Mouse (Mus musculus) T-cell, adult 2 months (primary cell): Measurements from ENCODE around the gene Commd8.

Source experiments
- DNase-seq: peaks from one replicate; pipeline ENCODE4 v3.0.0; 2022; ENCODE audit warnings: low spot score

Gene Commd8

GRCm38 (mm10) chr5:72167594-72168284 is at the start of gene Commd8:
Gene Commd8 (minus strand): TSS chr5:72168189.
- DNase-seq = peak; percentile 90

DNA sequence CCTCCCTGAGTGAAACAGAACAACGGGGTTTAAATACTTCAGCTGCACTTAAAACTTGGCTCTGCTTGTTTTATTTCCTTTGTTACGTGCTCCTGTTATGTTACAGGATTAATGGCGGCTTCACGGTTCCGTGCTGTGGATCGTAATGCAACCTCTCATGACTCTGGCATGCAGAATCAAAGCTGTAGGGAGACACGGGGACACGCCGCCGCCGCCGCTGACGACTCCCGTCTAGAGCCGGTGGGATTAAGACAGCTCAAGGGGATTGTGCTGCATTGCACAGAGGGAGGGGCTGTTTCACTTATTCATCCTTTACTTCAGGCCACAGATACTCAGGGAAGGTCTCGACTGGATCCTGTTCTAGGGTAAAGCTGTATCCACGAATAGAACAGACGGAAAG is 43.8 kb upstream of the Commd8 start:
- no peak for DNase-seq

DNA sequence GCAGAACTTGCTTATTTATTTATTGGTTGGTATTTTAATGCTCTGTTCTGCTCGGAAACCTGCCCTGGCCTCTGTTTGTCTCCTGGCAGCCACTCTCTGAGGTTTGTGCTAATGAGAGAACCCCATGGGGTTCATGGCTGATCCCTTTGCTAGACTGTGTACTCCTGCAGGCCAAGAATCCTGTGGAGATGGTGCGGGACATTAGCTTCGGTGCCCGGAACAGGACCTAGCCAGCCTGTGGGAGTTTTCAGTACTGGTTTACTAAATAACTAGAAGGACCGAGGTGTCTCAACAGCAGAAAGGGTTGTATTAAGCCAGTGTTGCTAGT is 42.8 kb upstream of the Commd8 start:
- no peak for DNase-seq

DNA sequence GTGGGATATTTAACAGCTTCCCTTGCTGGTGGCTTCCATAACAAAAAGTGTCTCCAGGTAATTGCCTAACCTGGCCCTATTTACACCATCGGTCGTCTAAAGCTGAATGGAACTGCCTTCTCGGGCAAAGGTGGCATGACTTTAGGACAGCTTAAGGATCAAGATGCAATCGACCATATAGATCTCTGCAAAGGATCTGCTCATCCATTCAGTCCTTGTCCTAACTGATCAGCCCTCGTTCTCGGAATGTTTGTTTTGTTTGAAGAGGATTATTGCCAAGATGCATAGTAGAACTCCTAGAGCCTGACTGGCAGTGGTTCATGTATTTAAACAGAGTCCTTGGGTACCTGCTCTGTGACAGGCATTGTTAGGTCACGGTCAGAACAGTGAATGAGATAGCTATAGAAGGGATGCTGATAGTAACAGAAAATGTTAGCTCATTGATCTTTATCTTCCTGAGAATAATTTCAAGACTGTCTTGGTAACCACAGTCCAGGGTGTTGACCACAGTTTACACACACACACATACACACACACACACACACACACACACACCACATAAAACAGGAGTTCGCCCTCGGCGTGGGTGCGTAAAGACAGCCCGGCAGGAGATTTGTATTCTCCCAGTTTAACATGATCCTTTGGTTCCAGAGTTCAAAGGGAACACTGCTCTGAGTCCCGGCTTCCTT is 42.3 kb upstream of the Commd8 start:
- no peak for DNase-seq

DNA sequence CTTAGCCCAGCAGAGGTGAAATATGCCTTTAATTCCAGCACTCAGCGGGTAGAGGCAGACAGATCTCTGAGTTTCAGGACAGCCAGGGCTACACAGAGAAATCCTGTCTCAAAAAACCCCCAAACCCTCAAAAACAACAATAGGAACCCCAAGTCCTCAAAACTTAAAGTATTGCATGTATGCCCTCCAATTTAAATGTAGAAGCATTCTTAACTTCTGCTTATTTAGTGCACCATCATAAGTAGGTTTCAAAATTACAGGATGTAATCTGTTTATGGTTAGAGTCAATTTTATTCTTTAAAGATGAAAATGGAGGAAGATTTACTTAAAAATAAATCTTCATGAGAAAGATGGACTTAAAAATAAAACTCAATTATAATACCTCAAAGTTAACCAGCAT is 40.5 kb upstream of the Commd8 start:
- DNase-seq = no peak

DNA sequence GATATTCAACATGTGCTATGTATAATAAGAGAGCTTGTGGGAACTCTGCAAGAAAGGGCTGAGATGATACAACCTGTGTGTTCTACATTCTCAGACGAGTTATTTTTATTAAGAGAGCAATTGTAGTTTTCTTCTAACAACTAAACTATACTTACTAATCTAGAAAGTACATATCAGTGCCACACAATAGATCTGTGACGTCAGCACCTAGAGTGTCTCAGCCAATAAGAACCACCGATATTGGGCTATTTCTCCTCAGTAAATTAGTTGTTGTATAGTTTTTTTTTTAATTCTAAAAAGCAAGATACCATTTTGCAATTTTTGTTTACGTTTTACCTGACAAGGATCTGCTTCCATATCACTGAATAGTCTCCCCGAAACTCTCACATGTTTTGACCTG is 37.3 kb upstream of the Commd8 start:
- DNase-seq = no peak

DNA sequence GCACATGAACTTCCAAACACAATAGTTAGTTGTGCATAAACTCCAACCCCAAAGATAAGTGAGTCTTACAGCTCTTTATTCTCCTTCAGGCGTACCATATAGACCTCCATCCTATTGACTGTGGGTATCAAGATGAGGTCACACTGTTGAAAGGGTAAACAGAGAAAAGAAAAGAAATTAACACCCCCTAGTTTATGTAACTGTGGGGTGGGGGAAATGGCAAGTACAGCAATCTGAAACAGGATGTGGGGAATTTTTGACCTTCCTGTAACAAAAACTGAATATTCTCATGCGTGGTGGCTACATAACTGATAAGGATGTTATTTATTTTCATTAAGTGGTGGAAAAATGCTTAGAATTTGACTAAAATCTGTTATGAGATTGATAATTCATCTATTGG is 36.5 kb upstream of the Commd8 start:
- DNase-seq = peak; percentile 38

DNA sequence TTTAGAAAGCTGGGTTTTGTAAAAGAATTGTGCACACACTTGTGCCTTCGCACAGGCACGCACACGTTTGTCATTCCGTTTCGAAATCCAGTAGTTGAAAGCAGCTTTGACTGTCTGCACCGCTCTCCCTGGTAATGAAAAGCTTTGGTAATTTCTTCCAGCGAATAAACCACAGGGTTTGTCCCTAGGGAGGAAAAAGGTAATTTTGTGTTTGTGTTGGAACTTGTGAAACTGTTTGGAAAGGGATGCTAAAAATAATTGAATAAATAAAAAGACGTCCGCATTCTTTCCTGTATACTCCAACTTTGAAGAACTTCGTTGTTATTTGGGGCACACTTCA is 35.7 kb upstream of the Commd8 start:
- DNase-seq = no peak

DNA sequence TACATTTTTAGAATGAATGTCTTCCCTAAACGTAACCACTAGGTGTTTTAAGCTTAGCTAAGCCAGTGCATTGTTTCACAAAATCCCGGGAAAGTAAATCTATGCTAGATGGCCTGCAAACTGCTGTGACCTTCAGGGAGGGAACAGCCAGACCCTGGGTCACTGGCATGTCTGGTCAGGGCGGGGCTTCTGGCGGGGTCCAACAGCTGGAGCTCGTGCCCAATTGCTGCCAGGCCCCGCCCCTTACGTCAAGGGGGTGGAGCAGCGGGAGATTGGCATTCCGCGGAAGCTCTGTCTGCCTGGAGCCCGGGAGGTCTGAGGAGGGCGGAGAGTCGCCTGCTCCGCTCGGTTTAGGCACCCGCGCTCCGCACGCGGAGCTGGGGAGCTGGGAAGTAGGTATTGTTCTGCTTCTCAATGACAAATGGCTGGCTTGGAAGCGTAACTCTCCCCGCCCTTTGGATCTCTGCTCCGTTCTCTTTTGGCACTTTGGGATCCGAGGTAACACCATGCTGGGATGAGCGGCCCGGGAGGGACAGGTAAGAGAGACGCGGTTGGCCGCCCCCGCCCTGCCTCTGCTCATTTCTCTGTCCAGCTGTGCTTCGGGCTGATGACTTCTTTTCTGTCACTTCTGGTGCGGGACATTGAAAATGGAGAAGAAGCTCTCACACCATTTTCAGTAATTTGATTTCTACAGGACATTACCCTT is 35.2 kb upstream of the Commd8 start:
- DNase-seq = peak; percentile 87

GRCm38 (mm10) chr5:72202016-72202415 is 34.0 kb upstream of the Commd8 start:
- peak; percentile 68 for DNase-seq

GRCm38 (mm10) chr5:72201600-72201999 is 33.6 kb upstream of the Commd8 start:
- DNase-seq = no peak

DNA sequence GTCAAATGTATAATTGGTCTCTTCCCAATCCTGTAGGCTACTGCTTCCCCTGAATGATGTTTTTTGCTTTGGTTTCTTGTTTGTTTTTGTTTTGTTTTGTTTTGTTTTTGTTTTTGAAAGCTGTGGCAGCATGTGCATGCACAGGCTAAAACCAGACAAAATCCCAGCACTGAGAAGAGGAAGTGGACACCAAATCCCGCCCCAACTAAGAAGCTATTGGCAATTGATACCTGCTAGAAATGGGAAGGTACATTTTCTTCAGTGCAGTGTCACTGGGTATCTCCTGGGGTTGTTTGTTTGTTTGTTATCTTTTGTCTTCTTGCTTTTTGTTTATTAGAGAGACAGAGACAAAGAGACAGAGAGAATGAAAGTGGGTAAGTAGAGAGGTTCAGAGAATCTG is 27.5 kb upstream of the Commd8 start:
- no peak for DNase-seq

GRCm38 (mm10) chr5:72191932-72192331 is 23.9 kb upstream of the Commd8 start:
- no peak for DNase-seq

DNA sequence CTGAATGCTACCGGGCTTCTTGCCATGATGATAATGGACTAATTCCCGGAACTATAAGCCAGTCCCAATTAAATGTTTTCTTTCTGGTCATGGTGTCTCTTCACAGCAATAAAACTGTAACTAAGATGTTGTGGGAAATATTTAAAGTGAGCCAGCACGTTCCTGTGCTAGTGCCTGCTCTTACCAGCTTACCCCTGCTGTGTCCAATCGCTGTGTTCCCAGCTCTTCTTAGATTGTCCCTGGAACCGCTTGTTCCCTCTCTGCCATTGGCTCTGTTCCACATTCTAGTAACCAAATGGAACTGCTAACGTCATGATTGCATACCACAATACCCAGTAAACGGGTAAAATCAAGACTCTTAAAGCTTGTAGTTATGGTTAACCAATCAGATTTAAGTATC is 23.2 kb upstream of the Commd8 start:
- no peak for DNase-seq

- no peak for DNase-seq
These were observed 16.6 kb upstream of the Commd8 start for GRCm38 (mm10) chr5:72184437-72185100.

- no peak for DNase-seq
These were observed 15.9 kb upstream of the Commd8 start for GRCm38 (mm10) chr5:72183929-72184328.

DNA sequence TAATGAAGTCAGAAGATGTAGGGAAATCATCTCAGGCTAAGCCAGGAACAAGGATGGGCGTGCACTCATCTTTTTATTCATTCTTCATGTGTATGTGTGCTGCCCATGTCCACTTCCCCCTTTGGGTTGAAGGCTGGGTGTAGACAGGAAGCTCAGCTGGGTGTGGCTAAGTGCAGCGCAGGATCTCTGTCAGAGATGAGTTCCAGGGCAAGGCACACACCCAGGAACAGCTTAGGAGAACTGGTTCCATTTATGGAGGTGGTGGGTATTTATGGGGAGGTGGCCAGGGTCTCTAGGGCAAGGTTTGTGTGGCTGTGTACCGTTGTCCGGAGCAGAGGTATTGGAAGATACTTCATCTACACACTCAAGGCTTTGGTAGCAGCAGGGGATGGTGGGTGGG is 14.8 kb upstream of the Commd8 start:
- peak; percentile 52 for DNase-seq

GRCm38 (mm10) chr5:72181194-72181593 is 13.2 kb upstream of the Commd8 start:
- no peak for DNase-seq

GRCm38 (mm10) chr5:72175530-72175929 is 7.5 kb upstream of the Commd8 start:
- DNase-seq = no peak

DNA sequence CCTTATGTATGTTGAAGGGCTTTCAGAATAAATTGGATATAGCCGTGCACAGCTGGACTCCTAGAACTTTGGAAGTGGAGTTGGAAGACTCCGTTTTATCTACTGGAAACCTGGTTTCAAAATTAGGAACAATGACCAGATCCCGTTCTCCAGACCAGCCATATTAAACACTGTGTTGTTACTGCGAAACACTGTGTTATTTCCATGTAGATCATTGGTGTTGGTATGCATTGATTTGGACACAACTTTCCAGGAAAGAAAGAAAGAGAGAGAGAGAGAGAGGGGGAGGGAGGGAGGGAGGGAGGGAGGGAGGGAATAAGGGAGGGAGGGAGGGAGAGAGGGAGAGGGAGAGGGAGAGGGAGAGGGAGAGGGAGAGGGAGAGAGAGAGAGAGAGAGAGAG is 7.1 kb upstream of the Commd8 start:
- no peak for DNase-seq

- DNase-seq = no peak
These were observed 5.5 kb upstream of the Commd8 start for GRCm38 (mm10) chr5:72173521-72173920.

- peak; percentile 54 for DNase-seq
These were observed 4.7 kb upstream of the Commd8 start for GRCm38 (mm10) chr5:72172675-72173074.

- no peak for DNase-seq
These were observed 2.1 kb upstream of the Commd8 start for GRCm38 (mm10) chr5:72170067-72170466.
